Mouse (Mus musculus) thymus, adult 18-20 months (tissue): ENCODE results near the gene Fam168a.
A peak's percentile ranks its signal among the peaks of the same experiment; 100 is the strongest.

Experiments
- DNase-seq, 2 experiments: peaks; one replicate each; pipeline ENCODE4 v3.0.0; 2022; ENCODE audit warnings: mixed read lengths in 2 of 2

Fam168a gene

GRCm38 (mm10) chr7:100871355-100871754 lies 164.9 kb downstream of the Fam168a start:
- no peak for DNase-seq

DNA sequence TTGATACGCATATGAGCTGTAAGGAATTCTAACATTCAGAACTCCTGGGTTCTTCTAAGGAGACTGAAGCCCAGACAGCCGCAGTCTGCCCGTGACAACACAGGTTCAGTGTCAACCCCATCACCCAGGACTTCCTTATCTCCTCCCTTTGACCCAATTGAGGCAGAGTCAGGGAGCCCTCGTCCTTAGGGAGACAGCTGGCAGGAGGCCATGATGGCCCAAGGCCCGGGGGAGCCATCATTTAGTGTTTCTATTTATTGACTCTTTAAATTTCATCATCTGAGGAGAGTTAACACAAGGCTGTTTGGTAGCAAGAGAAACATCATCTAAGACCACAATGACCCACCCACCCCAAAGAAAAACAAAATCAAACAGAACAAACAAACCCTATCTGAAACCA lies 165.5 kb downstream of the Fam168a start:
- DNase-seq, result no peak

- no peak for DNase-seq
Measured at GRCm38 (mm10) chr7:100873197-100873596, 166.8 kb downstream of the Fam168a start.

GRCm38 (mm10) chr7:100875822-100876221 lies 169.4 kb downstream of the Fam168a start:
- no peak for DNase-seq

DNA sequence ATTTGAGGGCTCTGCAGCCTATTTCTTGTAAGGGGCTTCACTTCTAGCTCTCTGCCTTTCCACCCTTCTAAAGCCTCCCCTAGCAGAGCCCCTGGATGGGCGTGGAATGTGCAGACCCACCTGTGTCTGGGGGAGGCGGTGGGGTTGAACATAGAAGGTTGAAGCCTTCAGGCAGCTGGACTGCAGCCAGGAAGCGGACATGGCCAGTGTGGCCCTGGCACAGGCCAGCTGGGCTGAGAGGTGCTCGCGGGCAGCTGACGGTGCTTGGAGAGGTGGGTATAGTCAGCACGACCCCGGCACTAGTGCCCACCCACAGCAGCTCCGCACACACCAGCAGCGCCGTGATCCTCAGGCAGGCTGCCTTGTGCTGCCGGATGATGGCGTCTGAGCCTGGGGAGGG lies 169.9 kb downstream of the Fam168a start:
- DNase-seq, result no peak

DNA sequence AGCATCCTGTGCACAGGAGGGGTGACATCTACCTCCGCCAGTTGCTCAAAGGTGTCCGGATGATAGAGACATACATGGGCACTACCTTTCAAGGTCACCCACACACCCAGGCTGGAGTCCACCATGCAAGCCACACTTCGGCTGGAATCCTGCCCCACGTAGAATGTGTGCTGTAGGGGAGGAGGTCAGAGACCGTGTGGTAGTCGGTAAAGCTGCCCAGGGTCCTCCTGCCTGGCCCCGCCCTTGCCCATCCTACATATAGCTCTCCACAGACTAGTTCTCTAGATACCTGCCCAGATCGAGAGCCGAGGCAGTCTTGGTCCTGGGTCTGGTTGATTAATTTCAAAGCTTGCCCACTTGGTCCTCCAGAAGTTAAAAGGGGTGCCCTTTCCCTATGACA lies 170.3 kb downstream of the Fam168a start:
- DNase-seq, result no peak

GRCm38 (mm10) chr7:100879595-100879994 lies 173.2 kb downstream of the Fam168a start:
- peak; percentile 31 to 37 for DNase-seq

GRCm38 (mm10) chr7:100881531-100881930 lies 175.1 kb downstream of the Fam168a start:
- DNase-seq, result no peak

DNA sequence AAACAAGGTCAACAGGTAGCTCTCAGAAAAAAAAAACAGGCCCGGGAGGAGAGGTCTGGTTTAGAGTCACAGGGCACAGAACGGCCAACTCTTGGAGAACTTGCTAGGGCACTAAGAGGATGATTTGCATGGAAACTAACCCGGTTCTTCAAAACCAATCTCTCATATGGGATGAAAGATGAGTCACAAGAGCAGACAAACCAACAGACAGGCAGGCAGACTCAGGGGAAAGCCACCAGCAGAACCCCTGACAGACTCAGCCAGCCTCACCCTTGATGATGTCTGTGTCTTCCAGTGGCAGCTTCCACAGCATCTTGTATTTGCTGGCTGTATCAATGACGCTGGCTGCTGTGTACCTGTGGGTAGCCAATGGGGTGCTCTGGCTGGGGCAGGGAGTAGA lies 175.5 kb downstream of the Fam168a start:
- DNase-seq, result no peak

GRCm38 (mm10) chr7:100884460-100884859 lies 178.0 kb downstream of the Fam168a start:
- no peak for DNase-seq

DNA sequence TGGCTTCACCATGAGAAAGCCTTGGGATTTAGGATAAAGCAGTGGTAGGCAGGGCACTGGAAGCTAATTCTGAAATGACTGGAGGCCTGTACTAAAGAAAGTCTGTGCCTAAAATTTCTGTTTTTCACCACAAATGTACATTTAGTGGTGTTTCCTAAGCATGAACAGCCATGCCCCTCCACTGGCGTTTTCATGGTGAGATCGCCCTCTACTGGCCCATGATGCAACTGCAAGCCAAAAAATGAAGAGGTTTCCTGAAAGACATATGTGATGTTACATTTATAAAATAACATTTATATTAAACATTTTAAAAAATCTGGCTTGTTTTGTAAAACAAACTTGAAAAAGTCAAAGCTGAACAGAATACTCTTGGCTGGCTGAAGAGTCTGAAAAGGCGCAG lies 180.1 kb downstream of the Fam168a start:
- no peak for DNase-seq
